Mouse (Mus musculus) left cerebral cortex, adult 9 months (tissue): ENCODE data around the gene Pcbd1.
"Not testable (repeated sequence)": the region's sequence is repeated elsewhere in the genome, so short reads cannot be mapped to it uniquely, and the experiment has no call there.

Experiments
- DNase-seq, 2 experiments: peaks; one replicate each; pipeline ENCODE4 v3.0.0; 2022; ENCODE audit warnings: low spot score in 2 of 2

Pcbd1 gene

DNA sequence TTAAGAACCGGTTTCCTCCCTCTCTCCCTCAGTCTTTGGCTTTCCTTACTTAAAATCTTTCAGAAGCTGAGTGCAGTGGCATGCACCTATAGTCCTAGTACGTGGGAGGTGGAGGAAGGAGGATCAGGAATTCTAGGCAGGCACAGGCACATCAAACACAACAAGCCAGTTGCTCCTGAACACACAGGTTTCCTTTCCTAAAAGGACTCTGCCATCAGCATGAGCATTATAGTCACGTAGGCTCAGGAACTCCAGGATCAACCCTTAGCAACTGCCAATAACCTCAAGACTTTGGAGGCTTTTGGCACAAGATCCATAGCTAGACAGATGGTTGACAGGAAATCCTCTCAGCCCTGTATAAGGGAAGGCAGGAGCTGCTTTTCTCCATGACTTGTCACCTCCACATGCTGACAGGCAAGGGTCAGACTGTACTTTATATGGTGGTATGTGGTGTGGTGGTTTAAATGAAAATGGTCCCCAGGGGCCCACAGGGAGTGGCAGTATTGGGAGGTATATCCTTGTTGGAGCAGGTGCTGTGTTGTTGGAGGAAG, 14.5 kb downstream of the Pcbd1 start:
- no peak for DNase-seq

- DNase-seq = no peak
Observed at GRCm38 (mm10) chr10:61114246-61114720, 25.2 kb downstream of the Pcbd1 start.

- DNase-seq = not testable (repeated sequence)
Observed at GRCm38 (mm10) chr10:61121732-61122131, 32.6 kb downstream of the Pcbd1 start.

GRCm38 (mm10) chr10:61123276-61123913, 34.3 kb downstream of the Pcbd1 start:
- DNase-seq = no peak

GRCm38 (mm10) chr10:61124462-61124861, 35.3 kb downstream of the Pcbd1 start:
- no peak for DNase-seq

DNA sequence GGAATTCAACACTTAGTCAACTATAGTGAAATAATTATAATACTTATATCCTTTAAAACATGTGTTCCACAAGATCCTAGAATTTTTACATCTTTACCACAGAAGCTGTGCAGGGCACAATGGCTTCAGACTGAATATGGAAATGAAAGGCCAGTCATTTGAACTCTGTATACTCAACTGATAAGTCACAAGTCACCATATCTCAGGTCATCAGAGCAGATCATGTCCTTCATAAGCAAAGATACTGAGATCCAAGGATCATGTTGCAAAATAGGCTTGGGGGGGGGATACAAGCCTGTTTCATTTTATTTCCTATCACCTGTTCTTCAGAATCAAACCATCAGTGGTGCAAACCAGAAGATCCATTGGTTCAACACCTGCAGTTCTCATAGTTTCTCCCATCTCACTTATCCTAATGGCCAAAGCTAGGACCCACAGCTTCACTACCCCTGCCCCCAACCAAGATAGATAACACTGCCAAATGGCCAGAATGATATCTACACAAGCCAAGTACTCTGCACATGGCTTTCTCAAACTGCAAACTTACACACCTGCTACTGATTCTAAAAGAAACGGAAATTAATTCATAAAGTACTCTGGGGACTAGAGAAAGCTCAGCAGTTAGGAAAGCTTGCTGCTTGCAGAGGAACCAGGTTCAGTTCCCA, 39.7 kb downstream of the Pcbd1 start:
- no peak for DNase-seq

GRCm38 (mm10) chr10:61130959-61131358, 41.8 kb downstream of the Pcbd1 start:
- DNase-seq = no peak

DNA sequence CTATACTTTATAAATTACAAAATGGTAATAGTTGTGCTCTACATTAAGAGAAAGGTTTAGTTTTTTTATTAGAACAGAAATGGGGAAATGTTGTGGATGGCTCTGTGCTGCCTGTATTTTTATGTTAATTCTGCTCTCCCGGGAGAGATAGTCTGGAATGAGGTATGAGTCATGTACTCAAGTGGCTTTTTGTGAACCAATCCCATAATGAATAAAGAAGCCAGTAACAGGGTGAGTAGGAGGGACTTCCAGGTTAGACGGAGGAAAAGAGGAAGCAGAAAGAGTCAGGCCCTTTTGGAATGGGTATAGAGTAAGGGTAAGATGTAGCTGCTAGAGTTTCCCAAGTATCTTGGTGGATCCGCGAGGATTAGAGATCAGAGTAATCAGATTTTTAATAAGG, 44.9 kb downstream of the Pcbd1 start:
- DNase-seq = no peak

DNA sequence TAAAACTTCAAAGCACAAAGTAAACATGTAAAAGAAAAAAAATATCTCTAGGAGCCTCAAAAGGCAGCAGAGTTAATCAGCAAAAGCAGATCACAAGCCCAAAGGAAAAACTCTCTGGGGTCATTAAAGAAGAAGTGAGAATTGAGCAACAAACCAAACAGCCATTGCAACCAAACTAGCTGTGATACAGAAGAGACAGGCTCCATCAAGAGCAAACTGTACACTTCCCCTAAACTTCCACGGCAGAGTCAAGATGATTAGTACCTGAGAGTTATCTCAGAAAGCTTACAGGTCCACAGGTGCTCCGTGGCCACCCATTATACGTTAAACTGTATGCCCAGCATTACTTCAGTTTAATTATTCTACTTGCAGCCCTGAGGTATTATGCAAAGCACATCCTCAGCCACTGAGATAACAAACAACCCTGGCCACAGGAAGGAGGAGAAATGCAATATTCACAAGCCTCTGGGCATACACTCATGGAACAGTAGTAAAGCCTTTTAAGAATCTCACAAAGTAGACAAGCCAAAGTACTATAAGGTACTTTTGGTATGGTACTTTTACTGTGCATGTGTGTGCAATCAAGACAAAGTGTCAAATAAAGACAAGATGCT, 46.2 kb downstream of the Pcbd1 start:
- DNase-seq = no peak

- no peak for DNase-seq
Observed at GRCm38 (mm10) chr10:61137567-61137966, 48.4 kb downstream of the Pcbd1 start.

DNA sequence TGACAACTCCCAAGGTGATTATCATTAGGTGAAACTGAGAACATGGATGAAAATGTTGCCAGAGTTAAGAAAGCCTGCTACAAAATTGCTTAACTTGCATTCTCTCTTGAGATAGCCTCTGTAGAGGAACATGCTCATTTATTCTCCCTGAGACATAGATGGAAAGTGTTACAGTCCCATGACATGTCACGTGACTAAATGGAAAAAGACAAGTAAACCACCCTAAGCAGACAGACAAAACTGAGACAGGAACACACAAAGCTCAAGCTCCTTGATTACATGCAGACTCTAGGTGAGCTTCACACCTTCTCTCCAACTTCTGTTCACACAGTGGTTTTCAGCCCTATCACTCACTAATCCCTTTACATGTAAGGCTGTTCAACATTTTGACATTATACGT, 54.2 kb downstream of the Pcbd1 start:
- no peak for DNase-seq
